Mouse (Mus musculus) limb, embryonic 15.5 days (tissue): ENCODE data around the gene Olfr224. TPM values are rescaled to one million over a fixed set of nuclear protein-coding genes. Genes with fewer than 3 reads are reported as not detected.
"Not testable (repeated sequence)": the region's sequence is repeated elsewhere in the genome, so short reads cannot be mapped to it uniquely, and the experiment has no call there.

Source experiments
- ATAC-seq: fragments of 200-750 bp; cut with Nextera tagmentation; 2 replicates; pipeline ENCODE4 v1.8.0; 2017; ENCODE audit warnings: low read depth, moderate TSS enrichment; ENCODE audit not compliant: insufficient number of reproducible peaks, low FRiP score, low TSS enrichment
- H3K27ac ChIP-seq: fragments of 300-500 bp; sonication (generic); 2 replicates; pipeline ENCODE4 v1.5.1; 2015; ENCODE audit warnings: moderate library complexity, mild to moderate bottlenecking, inconsistent platforms
- H3K27me3 ChIP-seq: fragments of 300-500 bp; sonication (generic); 2 replicates; pipeline ENCODE4 v1.6.1; 2015; ENCODE audit warnings: inconsistent platforms
- H3K36me3 ChIP-seq: fragments of 300-500 bp; sonication (generic); 2 replicates; pipeline ENCODE4 v1.6.1; 2015; ENCODE audit warnings: inconsistent platforms
- H3K4me1 ChIP-seq: fragments of 300-500 bp; sonication (generic); 2 replicates; pipeline ENCODE4 v1.6.1; 2015; ENCODE audit warnings: inconsistent platforms
- H3K4me2 ChIP-seq: fragments of 300-500 bp; sonication (generic); 2 replicates; pipeline ENCODE4 v1.6.1; 2015; ENCODE audit warnings: mild to moderate bottlenecking, inconsistent platforms
- H3K4me3 ChIP-seq: fragments of 300-500 bp; sonication (generic); 2 replicates; pipeline ENCODE4 v1.5.1; 2015; ENCODE audit warnings: mild to moderate bottlenecking, inconsistent platforms
- H3K9ac ChIP-seq: fragments of 300-500 bp; sonication (generic); 2 replicates; pipeline ENCODE4 v1.6.1; 2015; ENCODE audit warnings: inconsistent platforms
- H3K9me3 ChIP-seq: fragments of 300-500 bp; sonication (generic); 2 replicates; pipeline ENCODE4 v1.6.1; 2016; ENCODE audit warnings: inconsistent platforms
- WGBS: fragments of 180-500 bp; shearing (Covaris S2); methylation state at CpG from one replicate; pipeline ENCODE4 v1.1.7; 2015; 5-methylcytosine and 5-hydroxymethylcytosine counted together
- polyA plus RNA-seq: library from polyadenylated mRNA; unstranded; fragments of >200 nt; fragmentation: Nextera tagmentation; extraction: Ambion mirVana; gene quantifications from 2 replicates; pipeline ENCODE4 v1.2.1, GENCODE M21; 2015

Gene Olfr224
- polyA plus RNA-seq, 1 experiment from 2014 or later: not detected

DNA sequence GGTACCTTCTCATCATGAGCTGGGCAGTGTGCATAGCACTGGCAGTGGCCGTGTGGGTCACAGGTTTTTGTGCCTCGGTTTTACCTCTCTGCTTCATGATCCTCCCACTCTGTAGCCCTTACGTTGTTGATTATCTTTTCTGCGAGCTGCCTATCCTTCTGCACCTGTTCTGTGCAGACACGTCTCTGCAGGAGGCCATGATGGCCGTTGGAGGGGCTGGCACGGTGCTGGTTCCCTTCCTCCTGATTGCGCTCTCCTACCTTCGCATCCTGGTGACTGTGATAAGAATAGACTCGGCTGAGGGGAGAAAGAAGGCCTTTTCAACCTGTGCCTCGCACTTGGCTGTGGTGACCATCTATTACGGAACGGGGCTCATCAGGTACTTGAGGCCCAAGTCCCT lies 27.5 kb upstream of the Olfr224 start:
- Histone ChIP-seq H3K4me1 (no peaks in the 10 kb centered on the region), H3K27ac (no peak overlapping the region), H3K9ac (no peak overlapping the region), H3K4me2 (no peak overlapping the region), H3K4me3 (no peak overlapping the region), H3K27me3 (no peaks in the 10 kb centered on the region), H3K9me3 (no peaks in the 10 kb centered on the region), H3K36me3 (no peaks in the 10 kb centered on the region)
- ATAC-seq: no peak
- WGBS: 87% methylated on average over 13 of the region's 13 CpGs

DNA sequence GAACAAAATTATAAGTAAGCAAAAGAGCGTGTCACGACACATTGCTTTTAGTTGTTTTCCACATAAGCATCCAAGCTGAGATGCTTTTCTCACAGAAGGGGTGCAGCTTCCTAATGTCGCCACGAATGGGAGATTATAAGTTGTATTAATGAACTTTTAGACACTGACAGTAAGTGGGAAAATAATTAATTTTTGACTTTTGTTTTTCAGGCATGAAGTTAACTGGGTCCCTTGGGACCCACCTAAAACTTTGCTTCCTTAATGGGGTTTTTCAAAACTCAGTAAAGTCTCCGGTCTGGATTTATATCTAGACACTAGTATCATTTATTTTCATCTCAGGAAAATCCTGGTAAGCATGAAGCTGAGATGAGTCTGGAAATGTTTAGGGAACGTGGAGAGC lies 24.5 kb upstream of the Olfr224 start, which contains the start of gene Olfr324:
Gene Olfr324, plus strand, starts transcription at position 301 of the 400 bp plus-strand sequence.
- no peaks in the 10 kb centered on the region for H3K27me3 ChIP-seq
- 70% methylated on average over 6 of the region's 6 CpGs for WGBS
- ATAC-seq: no peak
- H3K36me3 ChIP-seq: no peaks in the 10 kb centered on the region
- no peaks in the 10 kb centered on the region for H3K9me3 ChIP-seq
- H3K4me2 ChIP-seq: no peak within 1 kb of the TSS
- no peaks in the 10 kb centered on the region for H3K4me1 ChIP-seq
- H3K27ac ChIP-seq: no peak within 1 kb of the TSS
- H3K9ac ChIP-seq: no peak within 1 kb of the TSS
- no peak within 1 kb of the TSS for H3K4me3 ChIP-seq

DNA sequence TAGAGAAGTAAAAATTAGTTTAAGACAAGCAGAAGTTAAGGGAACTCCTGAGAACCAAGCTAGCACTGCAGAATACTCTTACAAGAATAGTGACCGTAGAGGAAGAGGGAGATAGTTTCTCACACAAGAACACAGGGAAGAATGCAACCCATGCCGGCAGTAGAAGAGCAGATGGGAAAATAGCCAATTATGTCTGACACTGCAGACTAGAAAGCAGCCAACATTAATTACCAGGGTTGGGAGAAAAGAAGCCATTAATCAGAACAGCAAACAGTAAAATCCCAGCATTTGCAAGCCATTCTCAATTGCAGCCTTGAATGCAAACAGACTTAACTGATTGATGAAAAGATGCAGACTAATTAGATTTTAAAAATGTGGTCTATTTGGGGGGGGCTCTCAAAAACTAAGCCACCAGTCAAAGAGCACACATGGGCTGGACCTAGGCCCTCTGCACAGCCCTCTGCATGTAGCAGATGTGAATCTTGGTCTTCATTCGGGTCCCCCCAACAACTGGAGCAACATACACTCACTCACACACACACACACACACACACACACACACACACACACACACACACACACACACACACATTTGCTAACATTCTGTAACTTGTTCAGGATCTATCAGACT lies 18.4 kb upstream of the Olfr224 start:
- WGBS: 53% methylated on average over 3 of the region's 3 CpGs

DNA sequence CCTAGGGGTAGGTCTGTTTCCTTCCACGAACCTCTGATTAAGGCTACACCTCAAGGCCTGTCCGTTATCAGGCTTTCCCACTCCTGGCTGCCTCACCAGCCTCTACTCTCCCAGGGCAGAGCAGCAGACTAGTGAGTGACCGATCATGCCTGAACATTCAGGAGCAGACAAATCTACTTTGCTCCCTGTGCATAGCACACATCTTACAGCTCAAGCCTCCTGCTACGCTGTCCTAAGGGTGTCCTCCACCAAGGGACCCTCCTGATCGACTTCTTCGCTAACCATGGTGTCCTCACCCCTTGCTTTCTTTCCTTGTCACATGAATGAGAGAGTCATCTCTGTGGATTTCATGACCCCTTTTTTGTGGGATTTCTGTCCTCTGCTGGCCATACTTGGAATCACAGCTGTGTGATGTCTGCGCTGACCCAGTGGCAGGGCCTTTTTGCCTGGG lies 17.6 kb upstream of the Olfr224 start:
- Histone ChIP-seq H3K4me2 (no peak overlapping the region), H3K9me3 (no peaks in the 10 kb centered on the region), H3K4me3 (no peak overlapping the region), H3K27me3 (no peaks in the 10 kb centered on the region), H3K36me3 (no peaks in the 10 kb centered on the region), H3K9ac (no peak overlapping the region), H3K4me1 (no peaks in the 10 kb centered on the region), H3K27ac (no peak overlapping the region)
- ATAC-seq: no peak
- WGBS: 69% methylated on average over 7 of the region's 7 CpGs

More for the DNA sequence above, 18.4 kb upstream of the Olfr224 start:
- no peak overlapping the region for H3K27ac ChIP-seq
- H3K4me3 ChIP-seq: no peak overlapping the region
- no peaks in the 10 kb centered on the region for H3K36me3 ChIP-seq
- no peaks in the 10 kb centered on the region for H3K4me1 ChIP-seq
- no peak overlapping the region for H3K9ac ChIP-seq
- no peaks in the 10 kb centered on the region for H3K27me3 ChIP-seq
- no peaks in the 10 kb centered on the region for H3K9me3 ChIP-seq
- ATAC-seq: no peak
- no peak overlapping the region for H3K4me2 ChIP-seq

DNA sequence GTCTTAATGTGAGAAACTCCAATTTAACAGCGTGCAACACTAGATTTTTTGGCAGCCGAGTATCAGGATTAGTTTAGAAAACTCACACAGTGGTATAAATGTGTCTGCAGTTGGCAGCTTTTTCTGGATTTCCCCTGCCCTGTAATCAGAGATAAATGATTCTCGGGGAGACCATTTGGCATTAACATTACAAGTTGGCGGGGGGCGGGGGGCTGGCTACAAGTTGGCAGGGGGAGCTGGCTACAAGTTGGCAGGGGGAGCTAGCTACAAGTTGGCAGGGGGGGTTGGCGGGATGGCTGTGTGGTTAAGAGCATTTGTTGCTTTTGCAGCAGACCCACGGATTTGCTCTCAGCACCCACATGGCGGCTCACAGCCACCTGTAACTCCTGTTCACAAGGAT lies 8.3 kb upstream of the Olfr224 start:
- no peaks in the 10 kb centered on the region for H3K4me1 ChIP-seq
- no peaks in the 10 kb centered on the region for H3K9me3 ChIP-seq
- no peaks in the 10 kb centered on the region for H3K27me3 ChIP-seq
- no peak overlapping the region for H3K9ac ChIP-seq
- 62% methylated on average over 8 of the region's 8 CpGs for WGBS
- no peaks in the 10 kb centered on the region for H3K36me3 ChIP-seq
- H3K4me3 ChIP-seq: no peak overlapping the region
- no peak overlapping the region for H3K27ac ChIP-seq
- no peak for ATAC-seq
- no peak overlapping the region for H3K4me2 ChIP-seq

DNA sequence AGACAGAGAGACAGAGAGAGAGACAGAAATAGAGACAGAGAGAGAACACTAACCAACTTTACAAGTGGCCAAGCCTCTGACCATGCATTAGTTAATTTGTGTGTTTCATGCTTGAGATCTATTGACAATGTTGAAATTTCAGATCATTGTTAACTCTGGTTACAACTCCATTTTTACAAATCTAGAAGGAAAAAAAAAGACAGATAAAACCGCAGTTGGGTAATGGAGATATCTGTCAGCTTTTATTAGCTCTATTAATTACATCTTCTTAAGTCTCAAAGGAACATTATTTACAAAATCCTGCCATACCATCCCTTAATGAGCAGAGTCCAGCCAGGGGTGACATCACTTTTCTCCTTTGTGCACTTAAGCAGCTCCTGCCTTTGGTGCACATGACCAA lies 7.1 kb upstream of the Olfr224 start, which contains the start of gene Olfr325:
Gene Olfr325, plus strand, starts transcription at position 301 of the 400 bp plus-strand sequence.
- H3K4me1 ChIP-seq: no peaks in the 10 kb centered on the region
- ATAC-seq: no peak
- 57% methylated on average over 1 of the region's 1 CpGs for WGBS

DNA sequence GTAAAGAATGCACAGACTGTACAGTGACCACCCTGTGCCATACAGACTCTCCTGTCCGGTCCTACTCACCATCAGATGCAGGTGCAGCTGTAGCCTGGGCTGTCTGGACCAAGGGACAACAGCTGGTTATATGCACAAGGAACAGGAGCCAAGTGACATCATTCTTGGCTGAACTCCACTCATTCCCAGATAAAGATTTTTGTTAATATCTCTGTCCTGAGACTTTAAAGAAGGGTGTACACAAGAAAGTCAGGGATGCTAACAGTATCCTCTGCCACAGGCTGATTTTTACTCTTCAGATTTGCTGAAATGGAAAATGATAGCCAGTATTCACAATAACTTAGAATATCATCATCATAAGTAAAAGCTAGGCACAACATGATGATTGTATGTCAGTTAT lies 14.8 kb downstream of the Olfr224 start, which contains the start of gene Olfr328:
Gene Olfr328, minus strand, starts transcription at position 101 of the 400 bp plus-strand sequence.
- no peaks in the 10 kb centered on the region for H3K4me1 ChIP-seq
- H3K9me3 ChIP-seq: no peaks in the 10 kb centered on the region
- ATAC-seq: no peak
- 57% methylated on average over 1 of the region's 1 CpGs for WGBS
- H3K4me2 ChIP-seq: no peak within 1 kb of the TSS
- H3K27ac ChIP-seq: no peak within 1 kb of the TSS
- H3K27me3 ChIP-seq: no peaks in the 10 kb centered on the region
- no peak within 1 kb of the TSS for H3K4me3 ChIP-seq
- H3K9ac ChIP-seq: no peak within 1 kb of the TSS
- H3K36me3 ChIP-seq: no peaks in the 10 kb centered on the region

More for the DNA sequence above, 7.1 kb upstream of the Olfr224 start, which contains the start of gene Olfr325:
- Histone ChIP-seq H3K36me3 (no peaks in the 10 kb centered on the region), H3K27me3 (no peaks in the 10 kb centered on the region), H3K9ac (no peak within 1 kb of the TSS), H3K9me3 (no peaks in the 10 kb centered on the region), H3K4me2 (no peak within 1 kb of the TSS), H3K27ac (no peak within 1 kb of the TSS), H3K4me3 (no peak within 1 kb of the TSS)

DNA sequence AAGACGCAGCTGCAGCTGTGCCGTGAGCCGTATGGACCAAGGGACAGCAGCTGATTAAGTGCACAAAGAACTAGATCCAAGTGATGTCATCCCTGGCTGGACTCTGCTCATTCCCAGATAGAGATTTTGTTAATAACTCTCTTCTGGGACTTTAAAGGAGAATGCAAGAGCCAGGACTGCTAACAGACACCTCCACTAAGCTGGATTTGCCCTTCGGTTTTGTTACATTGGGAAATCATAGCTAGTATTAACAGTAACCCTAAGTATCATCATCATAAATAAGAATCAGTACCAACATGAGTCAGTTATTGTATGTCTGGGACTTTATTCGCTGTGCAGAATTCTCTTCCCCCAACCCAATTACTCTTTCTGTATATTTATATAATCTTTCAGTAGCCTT lies 24.0 kb downstream of the Olfr224 start, which contains the start of gene Olfr329-ps:
Gene Olfr329-ps, minus strand, starts transcription at position 101 of the 400 bp plus-strand sequence.
- H3K4me3 ChIP-seq: no peak within 1 kb of the TSS
- whole genome bisulfite sequencing: 74% methylated on average over 5 of the region's 5 CpGs
- no peak within 1 kb of the TSS for H3K9ac ChIP-seq

DNA sequence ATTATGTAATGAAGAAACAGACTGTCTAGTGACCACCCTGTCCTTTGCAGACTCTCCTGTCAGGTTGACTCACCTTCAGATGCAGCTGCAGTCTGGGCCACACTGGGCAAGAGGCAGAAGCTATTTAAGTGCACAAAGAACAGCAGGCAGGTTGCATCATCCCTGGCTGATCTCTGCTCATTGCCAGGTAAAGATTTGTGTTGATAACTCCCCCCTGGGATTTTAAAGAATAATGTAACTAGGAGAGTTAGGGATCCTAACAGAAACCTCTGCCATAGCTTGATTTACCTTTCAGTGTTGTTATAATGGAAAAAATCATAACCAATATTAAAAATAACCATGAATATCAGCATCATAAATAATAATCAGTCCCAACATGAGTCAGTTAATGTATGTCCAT lies 35.6 kb downstream of the Olfr224 start, which contains the start of gene Olfr330:
Gene Olfr330, minus strand, starts transcription at position 101 of the 400 bp plus-strand sequence.
- not testable (repeated sequence) for H3K9me3 ChIP-seq, H3K36me3 ChIP-seq, H3K4me3 ChIP-seq, H3K4me1 ChIP-seq, ATAC-seq, H3K9ac ChIP-seq, H3K4me2 ChIP-seq, H3K27me3 ChIP-seq, H3K27ac ChIP-seq

More for the DNA sequence above, 24.0 kb downstream of the Olfr224 start, which contains the start of gene Olfr329-ps:
- Histone ChIP-seq H3K4me1 (no peaks in the 10 kb centered on the region), H3K36me3 (no peaks in the 10 kb centered on the region), H3K9me3 (no peaks in the 10 kb centered on the region), H3K27me3 (no peaks in the 10 kb centered on the region), H3K27ac (no peak within 1 kb of the TSS), H3K4me2 (no peak within 1 kb of the TSS)
- no peak for ATAC-seq

DNA sequence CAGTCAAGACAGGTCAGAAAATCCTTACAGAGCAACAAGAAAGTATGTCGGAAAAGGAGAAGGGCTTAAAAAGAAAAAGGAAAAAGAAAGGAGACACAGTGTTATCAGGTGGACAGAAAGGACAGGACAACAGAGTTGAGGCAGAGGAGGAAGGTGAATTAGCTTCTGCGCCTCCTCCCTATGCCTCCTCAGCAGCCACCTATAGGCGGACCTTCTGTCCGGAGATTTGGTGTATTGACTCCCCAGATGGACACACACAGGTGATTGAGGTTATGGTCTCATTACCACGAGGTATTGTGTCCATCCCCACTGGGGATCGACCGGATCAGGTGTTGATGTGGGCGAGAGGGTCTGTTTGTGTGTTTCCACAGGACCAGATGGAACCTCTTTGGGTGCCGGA lies 50.6 kb downstream of the Olfr224 start:
- not testable (repeated sequence) for H3K27me3 ChIP-seq, H3K4me2 ChIP-seq, H3K9me3 ChIP-seq, H3K9ac ChIP-seq, H3K4me3 ChIP-seq, H3K4me1 ChIP-seq, ATAC-seq, H3K36me3 ChIP-seq, H3K27ac ChIP-seq
- WGBS: 89% methylated on average over 9 of the region's 9 CpGs

DNA sequence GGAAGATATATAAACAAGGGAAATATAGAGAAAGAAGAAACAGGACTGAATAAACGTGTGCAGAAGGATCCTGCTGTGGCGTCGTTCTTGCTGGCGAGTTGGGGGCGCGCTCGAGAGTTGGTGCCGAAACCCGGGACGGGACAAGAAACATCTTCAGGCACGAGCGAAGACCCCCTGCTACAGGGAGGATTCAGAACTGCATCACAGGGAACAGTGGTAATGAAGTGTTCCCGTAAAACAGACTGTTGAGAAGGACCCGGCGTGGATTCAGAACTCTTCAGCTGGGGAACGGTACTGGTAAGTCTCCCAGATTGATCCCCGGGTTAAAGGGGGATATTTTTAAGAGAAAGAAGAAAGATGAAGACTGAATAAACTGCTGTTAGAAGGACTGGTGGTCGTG lies 51.4 kb downstream of the Olfr224 start:
- H3K4me2 ChIP-seq, H3K4me1 ChIP-seq, ATAC-seq, H3K27me3 ChIP-seq, H3K9ac ChIP-seq, H3K27ac ChIP-seq, H3K9me3 ChIP-seq, H3K36me3 ChIP-seq, H3K4me3 ChIP-seq: not testable (repeated sequence)
- WGBS: 94% methylated on average over 18 of the region's 18 CpGs
